Mouse (Mus musculus) olfactory bulb, adult 2 months (tissue): ENCODE data around the gene Map3k1.

Experiments
- CTCF ChIP-seq: fragments of 200-500 bp; IDR thresholded peaks from 2 replicates; pipeline ENCODE4 v1.5.1; 2012; ENCODE audit warnings: low read depth, mild to moderate bottlenecking, low read length, moderate library complexity; ENCODE audit not compliant: insufficient read depth
- POLR2A ChIP-seq: fragments of 200-500 bp; IDR thresholded peaks from 2 replicates; pipeline ENCODE4 v1.6.1; 2012; ENCODE audit warnings: mild to moderate bottlenecking, low read depth, low read length, moderate library complexity; ENCODE audit not compliant: insufficient read depth

DNA sequence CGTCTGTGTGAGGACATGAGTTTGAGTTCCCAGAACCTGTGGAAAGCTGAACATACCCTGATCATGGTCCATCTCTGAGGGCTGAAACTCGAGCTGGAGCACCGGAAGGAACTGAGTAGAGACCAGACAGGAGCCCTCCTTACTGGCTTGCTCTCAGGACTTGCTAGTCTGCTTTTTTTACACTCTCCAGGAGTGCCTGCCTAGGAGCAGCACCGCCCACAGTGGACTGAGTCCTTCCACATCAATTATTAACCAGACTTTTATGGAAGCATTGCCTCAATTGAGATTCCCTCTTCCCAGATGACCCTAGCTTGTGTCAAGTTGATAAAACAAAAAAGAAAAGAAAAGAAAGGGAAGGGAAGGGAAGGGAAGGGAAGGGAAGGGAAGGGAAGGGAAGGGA lies 18.7 kb upstream of the Map3k1 start:
- TF ChIP-seq CTCF: no peak
- TF ChIP-seq POLR2A: no peak
